Mouse (Mus musculus) hematopoietic stem cell, adult 5-6 weeks (primary cell): Measurements from ENCODE around the gene Gm20806. TPM values are rescaled to one million over a fixed set of nuclear protein-coding genes. Genes with fewer than 3 reads are reported as not detected.
"Not testable (repeated sequence)": the region's sequence is repeated elsewhere in the genome, so short reads cannot be mapped to it uniquely, and the experiment has no call there.

ENCODE experiments used
- ATAC-seq, 2 experiments: fragments of 125-278 bp in 1 of 2; replicated peaks in 1 of 2; 2 replicates each; pipeline ENCODE4 v1.8.0; 2016 to 2017; ENCODE audit warnings: inconsistent platforms in 2 of 2, mild to moderate bottlenecking in 2 of 2, moderate number of reproducible peaks in 2 of 2, low read depth in 1 of 2, moderate TSS enrichment in 1 of 2; ENCODE audit not compliant: low FRiP score in 2 of 2, poor library complexity in 2 of 2, severe bottlenecking in 2 of 2, insufficient read depth in 1 of 2, low TSS enrichment in 1 of 2
- total RNA-seq: library from RNA; stranded (forward); fragments of 172-1452, 232-1000 nt; gene quantifications from 2 replicates; pipeline ENCODE4 v1.2.3, GENCODE M21; 2017

Gm20806 gene
- total RNA-seq = not detected in 2 replicates

- ATAC-seq = not testable (repeated sequence)
These were observed at the start of gene Gm20806 for GRCm38 (mm10) chrY:78837956-78838355. Gene Gm20806 (minus strand): TSS chrY:78838056.
